Mouse (Mus musculus): ENCODE measurements around the gene Sppl2b.
A peak's percentile ranks its signal among the peaks of the same experiment; 100 is the strongest.

Gene Sppl2b

GRCm38 (mm10) chr10:80895100-80895499 is 40.0 kb downstream of the Sppl2b start:
- Histone ChIP-seq H3K4me3 (replicated peaks; ENCODE audit: low read length) (no peak overlapping the region), H3K36me3 (ENCODE audit: insufficient read depth, low read length) (peaks cover 22% of the 10 kb centered on the region), H3K27me3 (ENCODE audit: insufficient read depth, low read length) (peaks cover 10% of the 10 kb centered on the region), H3K4me1 (replicated peaks; ENCODE audit: low read depth, low read length) (peaks cover 59% of the 10 kb centered on the region), H3K9me3 (ENCODE audit: low read length) (peaks cover 9% of the 10 kb centered on the region)
- TF ChIP-seq POU5F1 (IDR thresholded peaks at IDR 0.05; ENCODE audit: borderline replicate concordance, low read length) (no peak), NANOG (IDR thresholded peaks at IDR 0.05; ENCODE audit: borderline replicate concordance, low read length) (no peak), CTCF (conservative IDR thresholded peaks at IDR 0.05; ENCODE audit: low read length) (no peak)

GRCm38 (mm10) chr10:80895697-80896096 is 40.6 kb downstream of the Sppl2b start:
- Histone ChIP-seq H3K4me3 (replicated peaks; ENCODE audit: low read length) (no peak overlapping the region), H3K9me3 (ENCODE audit: low read length) (peaks cover 9% of the 10 kb centered on the region)

GRCm38 (mm10) chr10:80896581-80897485 is 41.8 kb downstream of the Sppl2b start:
- H3K4me3 ChIP-seq (replicated peaks; ENCODE audit: low read length), result peak overlapping the region; percentile 98
- peaks cover 57% of the 10 kb centered on the region for H3K4me1 ChIP-seq (replicated peaks; ENCODE audit: low read depth, low read length)
- TF ChIP-seq POU5F1 (IDR thresholded peaks at IDR 0.05; ENCODE audit: borderline replicate concordance, low read length) (no peak), NANOG (IDR thresholded peaks at IDR 0.05; ENCODE audit: borderline replicate concordance, low read length) (no peak), CTCF (conservative IDR thresholded peaks at IDR 0.05; ENCODE audit: low read length) (no peak)
- peaks cover 29% of the 10 kb centered on the region for H3K36me3 ChIP-seq (ENCODE audit: insufficient read depth, low read length)
- peaks cover 9% of the 10 kb centered on the region for H3K9me3 ChIP-seq (ENCODE audit: low read length)
- no peaks in the 10 kb centered on the region; the same call in 1 of the 2 replicates for H3K27me3 ChIP-seq (ENCODE audit: insufficient read depth, low read length)

More at GRCm38 (mm10) chr10:80895697-80896096, 40.6 kb downstream of the Sppl2b start:
- Histone ChIP-seq H3K4me1 (replicated peaks; ENCODE audit: low read depth, low read length) (peaks cover 54% of the 10 kb centered on the region), H3K27me3 (ENCODE audit: insufficient read depth, low read length) (peaks cover 4% of the 10 kb centered on the region), H3K36me3 (ENCODE audit: insufficient read depth, low read length) (peaks cover 22% of the 10 kb centered on the region)
- TF ChIP-seq CTCF (conservative IDR thresholded peaks at IDR 0.05; ENCODE audit: low read length), result no peak
- no peak for TF ChIP-seq POU5F1 (IDR thresholded peaks at IDR 0.05; ENCODE audit: borderline replicate concordance, low read length)
- TF ChIP-seq NANOG (IDR thresholded peaks at IDR 0.05; ENCODE audit: borderline replicate concordance, low read length), result no peak

- TF ChIP-seq CTCF (conservative IDR thresholded peaks at IDR 0.05; ENCODE audit: low read length) (no peak), POU5F1 (IDR thresholded peaks at IDR 0.05; ENCODE audit: borderline replicate concordance, low read length) (no peak), NANOG (IDR thresholded peaks at IDR 0.05; ENCODE audit: borderline replicate concordance, low read length) (no peak)
- Histone ChIP-seq H3K4me1 (replicated peaks; ENCODE audit: low read depth, low read length) (peaks cover 62% of the 10 kb centered on the region), H3K36me3 (ENCODE audit: insufficient read depth, low read length) (peaks cover 41% of the 10 kb centered on the region)
Observed at GRCm38 (mm10) chr10:80897861-80898510, 42.9 kb downstream of the Sppl2b start.

GRCm38 (mm10) chr10:80899074-80899473 is 44.0 kb downstream of the Sppl2b start:
- Histone ChIP-seq H3K27me3 (ENCODE audit: insufficient read depth, low read length) (no peaks in the 10 kb centered on the region; the same call in 1 of the 2 replicates), H3K9me3 (ENCODE audit: low read length) (no peaks in the 10 kb centered on the region), H3K36me3 (ENCODE audit: insufficient read depth, low read length) (peaks cover 52% of the 10 kb centered on the region), H3K4me3 (replicated peaks; ENCODE audit: low read length) (peak overlapping the region; percentile 98), H3K4me1 (replicated peaks; ENCODE audit: low read depth, low read length) (peaks cover 71% of the 10 kb centered on the region)
- TF ChIP-seq POU5F1 (IDR thresholded peaks at IDR 0.05; ENCODE audit: borderline replicate concordance, low read length), result no peak
- TF ChIP-seq CTCF (conservative IDR thresholded peaks at IDR 0.05; ENCODE audit: low read length), result no peak
- TF ChIP-seq NANOG (IDR thresholded peaks at IDR 0.05; ENCODE audit: borderline replicate concordance, low read length), result no peak

More at GRCm38 (mm10) chr10:80897861-80898510, 42.9 kb downstream of the Sppl2b start:
- Histone ChIP-seq H3K4me3 (replicated peaks; ENCODE audit: low read length) (peak overlapping the region; percentile 98), H3K9me3 (ENCODE audit: low read length) (no peaks in the 10 kb centered on the region), H3K27me3 (ENCODE audit: insufficient read depth, low read length) (no peaks in the 10 kb centered on the region; the same call in 1 of the 2 replicates)

GRCm38 (mm10) chr10:80899591-80900317 is 44.7 kb downstream of the Sppl2b start:
- no peak for TF ChIP-seq NANOG (IDR thresholded peaks at IDR 0.05; ENCODE audit: borderline replicate concordance, low read length)
- no peak for TF ChIP-seq POU5F1 (IDR thresholded peaks at IDR 0.05; ENCODE audit: borderline replicate concordance, low read length)
- no peak for TF ChIP-seq CTCF (conservative IDR thresholded peaks at IDR 0.05; ENCODE audit: low read length)
- peak overlapping the region; percentile 98 for H3K4me3 ChIP-seq (replicated peaks; ENCODE audit: low read length)
- peaks cover 78% of the 10 kb centered on the region for H3K4me1 ChIP-seq (replicated peaks; ENCODE audit: low read depth, low read length)
- H3K36me3 ChIP-seq (ENCODE audit: insufficient read depth, low read length), result peaks cover 59% of the 10 kb centered on the region
- H3K9me3 ChIP-seq (ENCODE audit: low read length), result no peaks in the 10 kb centered on the region
- H3K27me3 ChIP-seq (ENCODE audit: insufficient read depth, low read length), result no peaks in the 10 kb centered on the region; the same call in 1 of the 2 replicates

GRCm38 (mm10) chr10:80900318-80901247 is 45.5 kb downstream of the Sppl2b start, which contains the start of gene Timm13:
Gene Timm13 (minus strand): TSS chr10:80900969.
- no peaks in the 10 kb centered on the region for H3K9me3 ChIP-seq (ENCODE audit: low read length)
- TF ChIP-seq POU5F1 (IDR thresholded peaks at IDR 0.05; ENCODE audit: borderline replicate concordance, low read length) (no peak), CTCF (conservative IDR thresholded peaks at IDR 0.05; ENCODE audit: low read length) (no peak), NANOG (IDR thresholded peaks at IDR 0.05; ENCODE audit: borderline replicate concordance, low read length) (no peak)
- H3K4me3 ChIP-seq (replicated peaks; ENCODE audit: low read length), result peak within 1 kb of the TSS; percentile 98
- peaks cover 67% of the 10 kb centered on the region for H3K36me3 ChIP-seq (ENCODE audit: insufficient read depth, low read length)
- H3K27me3 ChIP-seq (ENCODE audit: insufficient read depth, low read length), result no peaks in the 10 kb centered on the region
- H3K4me1 ChIP-seq (replicated peaks; ENCODE audit: low read depth, low read length), result peaks cover 79% of the 10 kb centered on the region

Data from E14TG2a.4 (cell line).